Mouse (Mus musculus) cerebellum, adult 11 months (tissue): Measurements from ENCODE around the gene Asb17.
"Not testable (repeated sequence)": the region's sequence is repeated elsewhere in the genome, so short reads cannot be mapped to it uniquely, and the experiment has no call there.

Source experiments
- DNase-seq: peaks from one replicate; pipeline ENCODE4 v3.0.0; 2022

The Asb17 gene

DNA sequence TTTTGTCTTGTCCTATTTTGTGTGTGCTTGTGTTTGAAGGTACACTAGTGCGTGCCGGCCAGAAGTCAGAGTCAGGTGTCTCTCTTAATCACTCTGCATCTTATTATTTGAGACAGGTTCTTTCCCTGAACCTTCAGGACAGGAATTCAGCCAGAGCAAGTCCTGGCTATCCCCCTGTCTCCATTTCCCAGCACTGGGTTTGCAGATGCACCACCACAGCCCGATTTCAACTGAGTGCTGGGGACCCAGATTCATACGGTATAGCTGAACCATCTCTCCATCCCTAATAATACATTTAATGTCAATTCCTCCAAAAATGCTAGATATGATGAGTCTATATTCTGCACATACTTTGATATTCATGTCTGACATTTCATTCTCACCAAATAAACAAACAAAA lies 9.9 kb upstream of the Asb17 start:
- DNase-seq = no peak

DNA sequence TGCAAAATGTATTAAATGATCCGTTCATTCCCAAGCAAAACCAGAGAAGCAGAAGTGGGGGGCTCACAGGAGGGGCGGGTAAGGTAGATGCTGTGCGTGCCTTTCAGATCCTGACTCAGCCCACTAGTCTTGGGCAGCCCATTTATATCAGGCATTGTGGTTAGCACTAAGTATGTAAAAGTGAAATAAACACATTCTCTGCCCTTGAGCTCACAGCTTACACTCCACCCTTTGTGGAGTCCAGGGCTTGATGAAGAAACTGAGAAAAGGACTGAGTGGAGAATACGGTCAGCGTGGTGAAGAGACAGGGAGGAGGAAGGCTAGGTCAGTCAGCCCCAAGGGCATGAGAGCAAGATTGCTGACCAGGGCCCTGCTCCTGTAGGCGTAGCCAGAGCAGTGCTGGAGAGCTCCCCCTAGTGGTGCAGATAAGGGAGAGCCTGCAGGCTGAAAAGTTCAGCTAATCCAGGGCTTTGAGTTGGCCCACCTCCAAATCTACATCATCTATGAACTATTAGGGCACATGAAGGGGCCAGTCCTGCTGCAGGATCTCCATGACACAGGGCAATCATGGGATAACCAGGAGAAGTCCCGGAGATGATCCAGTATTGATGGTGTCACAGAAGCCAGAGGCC lies 8.4 kb upstream of the Asb17 start:
- DNase-seq = peak; percentile 52

- no peak for DNase-seq
Observed at GRCm38 (mm10) chr3:153836316-153836715, 7.7 kb upstream of the Asb17 start.

GRCm38 (mm10) chr3:153837593-153837992 lies 6.4 kb upstream of the Asb17 start:
- DNase-seq = no peak

- no peak for DNase-seq
Observed at GRCm38 (mm10) chr3:153844757-153845156, 748 bp downstream of the Asb17 start.

DNA sequence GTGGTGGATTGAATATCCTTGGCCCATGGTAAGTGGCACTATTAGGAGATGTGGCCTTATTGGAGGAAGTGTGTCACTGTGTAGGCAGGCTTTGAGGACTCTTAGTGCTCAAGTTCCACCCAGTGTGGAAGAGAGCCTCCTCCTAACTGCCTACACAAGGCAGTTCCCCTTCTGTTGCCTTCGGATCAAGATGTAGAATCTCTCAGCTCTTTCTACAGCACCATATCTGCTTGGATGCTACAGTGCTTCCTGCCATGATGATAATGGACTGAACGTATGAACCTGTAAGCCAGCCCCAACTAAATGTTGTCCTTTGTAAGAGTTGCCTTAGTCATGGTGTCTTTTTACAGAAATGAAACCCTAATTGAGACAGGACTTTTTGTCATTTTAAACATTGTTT lies 1.5 kb downstream of the Asb17 start:
- DNase-seq = no peak

DNA sequence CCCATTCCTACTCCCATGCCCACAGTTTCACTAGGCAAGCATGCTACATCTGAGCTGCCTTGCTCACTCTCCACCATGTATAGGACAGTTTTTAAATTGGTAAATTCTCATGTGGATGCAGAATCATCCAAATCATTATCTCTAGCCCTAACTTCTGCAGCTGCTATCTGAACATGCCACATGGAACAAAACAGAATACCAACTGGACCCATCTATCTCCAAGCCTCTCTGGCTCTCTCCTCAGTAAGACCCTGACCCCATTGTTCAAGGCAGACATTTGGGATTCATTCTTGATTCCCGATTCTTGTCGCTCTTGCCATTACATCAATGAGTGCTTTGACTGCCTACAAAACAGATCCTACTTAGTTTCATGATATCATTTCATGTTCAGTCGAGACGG lies 2.1 kb downstream of the Asb17 start:
- DNase-seq = no peak

- DNase-seq = no peak
Observed at GRCm38 (mm10) chr3:153847207-153847733, 3.3 kb downstream of the Asb17 start.

DNA sequence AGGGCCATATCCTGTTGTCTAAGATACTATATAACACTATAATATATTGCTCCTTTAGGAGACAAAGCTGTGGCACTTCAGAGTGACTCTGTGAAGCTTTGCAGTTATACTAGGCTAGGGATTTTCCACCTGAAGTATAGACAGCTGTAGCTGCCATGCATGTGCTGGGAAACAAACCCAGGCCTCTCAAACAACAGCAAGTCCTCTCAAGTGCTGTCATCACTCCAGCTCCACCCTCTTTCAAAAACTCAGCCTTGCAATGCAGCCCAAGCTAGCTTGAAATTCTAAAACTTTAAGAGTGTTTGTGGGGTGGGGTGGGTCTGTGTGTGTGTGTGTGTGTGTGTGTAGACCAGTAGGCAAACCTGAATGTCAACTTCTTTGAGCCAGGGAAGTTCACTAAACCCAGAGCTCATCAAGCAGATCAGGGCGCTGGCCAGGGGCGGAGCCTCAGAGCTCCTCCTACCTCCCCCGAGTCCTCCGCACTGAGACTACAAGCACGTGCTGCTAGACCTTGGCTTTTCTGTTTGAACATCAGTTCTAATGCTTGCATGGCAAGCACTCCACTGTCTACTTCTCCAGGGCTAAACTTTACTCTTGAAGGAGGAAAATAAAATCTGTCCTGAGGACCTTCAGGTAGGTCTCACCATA lies 5.5 kb downstream of the Asb17 start:
- no peak for DNase-seq

DNA sequence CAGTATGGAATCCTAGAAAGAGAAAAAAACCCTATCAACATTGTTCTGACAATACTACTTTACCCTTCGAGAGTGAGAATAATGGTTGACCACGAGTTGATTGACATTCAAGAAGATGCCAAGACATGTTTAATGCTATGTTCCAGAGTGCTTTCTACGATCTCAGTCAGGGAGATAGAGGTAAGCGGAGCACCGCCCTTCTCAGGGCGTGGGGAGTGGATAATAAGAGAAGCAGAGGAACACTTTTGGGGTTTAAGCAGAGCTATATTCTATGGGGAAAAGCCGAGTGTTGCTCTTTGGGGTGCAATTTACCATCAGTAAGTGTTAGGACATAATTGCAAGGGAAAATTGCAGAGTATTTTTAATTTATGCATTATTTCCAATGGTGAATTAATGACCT lies 6.8 kb downstream of the Asb17 start:
- no peak for DNase-seq

GRCm38 (mm10) chr3:153852266-153852665 lies 8.3 kb downstream of the Asb17 start:
- DNase-seq = no peak

- DNase-seq = no peak
Observed at GRCm38 (mm10) chr3:153858350-153859001, 14.5 kb downstream of the Asb17 start.

GRCm38 (mm10) chr3:153860392-153860791 lies 16.4 kb downstream of the Asb17 start:
- not testable (repeated sequence) for DNase-seq

DNA sequence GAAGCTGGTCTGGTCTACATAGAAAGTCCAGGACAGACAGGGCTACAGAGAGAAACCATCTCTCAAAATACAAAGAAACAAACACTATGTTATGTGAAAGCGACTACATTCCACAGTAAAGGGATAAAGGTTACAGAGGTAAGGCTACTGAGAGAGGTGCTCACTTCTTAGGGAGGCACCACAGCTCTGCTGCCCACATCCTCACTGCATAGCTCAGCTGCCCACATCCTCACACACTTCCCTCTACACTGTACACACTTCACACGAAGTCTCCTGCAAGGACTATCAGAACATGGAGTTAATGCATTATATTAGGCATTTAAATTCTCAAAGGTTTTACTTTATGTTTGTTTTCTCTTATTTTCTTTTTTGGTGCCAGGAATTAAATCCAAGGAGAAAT lies 19.8 kb downstream of the Asb17 start:
- DNase-seq = no peak

GRCm38 (mm10) chr3:153864636-153865429 lies 20.8 kb downstream of the Asb17 start:
- no peak for DNase-seq

DNA sequence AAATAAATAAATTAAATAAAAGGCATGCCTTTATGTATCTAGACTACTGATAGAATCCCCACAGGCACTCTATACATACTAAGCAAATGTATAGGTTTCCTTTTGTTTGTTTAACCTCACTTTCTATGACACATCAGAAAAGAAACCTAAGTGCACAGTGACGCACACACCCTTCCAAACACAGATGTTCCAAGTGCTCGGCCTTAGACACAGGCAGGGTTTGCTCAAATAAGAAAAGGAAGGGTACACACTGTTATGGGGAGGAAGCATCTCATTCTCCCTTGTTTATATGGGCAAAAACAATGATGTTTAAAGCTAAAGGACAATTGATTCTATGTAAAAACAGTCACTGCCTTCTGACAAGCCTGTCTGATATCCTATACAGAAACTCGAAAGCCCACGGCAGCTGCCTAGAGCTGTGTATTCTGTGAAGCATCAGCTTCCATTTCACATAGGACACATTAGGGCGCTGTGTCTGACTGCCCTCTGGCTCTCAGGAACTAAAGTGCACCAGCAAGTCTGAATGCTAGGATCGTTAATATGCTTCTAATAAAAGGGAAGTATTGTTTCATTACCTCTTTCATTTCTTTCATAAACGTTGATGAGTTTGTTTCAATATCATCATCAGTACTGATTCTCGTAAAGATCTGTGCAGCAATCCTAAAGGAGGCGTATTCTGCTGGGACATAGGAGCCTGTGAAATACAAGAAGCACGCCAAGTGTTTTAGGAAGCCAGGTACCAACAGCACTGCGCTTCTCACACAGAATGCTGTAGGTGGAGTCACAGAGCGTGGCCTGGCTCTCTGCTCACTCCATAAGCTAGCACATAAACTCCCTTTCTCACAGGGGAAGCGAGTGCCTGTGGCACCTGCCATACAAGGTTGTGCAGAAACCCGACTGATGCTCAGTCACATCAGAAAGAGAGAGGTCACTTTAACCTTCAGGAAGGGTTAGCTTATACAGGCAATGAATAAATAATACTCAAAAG lies 23.4 kb downstream of the Asb17 start:
- no peak for DNase-seq

- no peak for DNase-seq
Observed at GRCm38 (mm10) chr3:153871396-153871795, 27.4 kb downstream of the Asb17 start.

DNA sequence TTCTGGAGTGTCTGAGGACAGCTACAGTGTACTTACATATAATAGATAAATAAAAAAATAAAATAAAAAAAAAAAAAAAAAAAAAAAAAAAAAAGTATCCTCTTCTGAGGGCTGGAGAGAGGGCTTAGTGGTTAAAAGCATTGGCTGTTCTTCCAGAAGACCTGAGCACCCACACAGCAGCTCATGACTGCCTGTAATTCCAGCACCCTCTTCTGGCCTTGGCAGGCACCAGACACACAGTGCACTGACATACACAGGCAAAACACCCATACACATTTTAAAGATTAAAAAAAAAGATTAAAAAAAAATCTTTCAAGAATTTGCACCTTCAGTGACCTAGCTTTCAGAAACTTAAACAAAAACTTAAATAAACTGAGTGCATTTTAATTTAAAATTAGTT lies 42.3 kb downstream of the Asb17 start:
- no peak for DNase-seq

- DNase-seq = no peak
Observed at GRCm38 (mm10) chr3:153888141-153888540, 44.1 kb downstream of the Asb17 start.

GRCm38 (mm10) chr3:153889188-153889781 lies 45.3 kb downstream of the Asb17 start:
- DNase-seq = no peak

- DNase-seq = no peak
Observed at GRCm38 (mm10) chr3:153895454-153895853, 51.4 kb downstream of the Asb17 start.

DNA sequence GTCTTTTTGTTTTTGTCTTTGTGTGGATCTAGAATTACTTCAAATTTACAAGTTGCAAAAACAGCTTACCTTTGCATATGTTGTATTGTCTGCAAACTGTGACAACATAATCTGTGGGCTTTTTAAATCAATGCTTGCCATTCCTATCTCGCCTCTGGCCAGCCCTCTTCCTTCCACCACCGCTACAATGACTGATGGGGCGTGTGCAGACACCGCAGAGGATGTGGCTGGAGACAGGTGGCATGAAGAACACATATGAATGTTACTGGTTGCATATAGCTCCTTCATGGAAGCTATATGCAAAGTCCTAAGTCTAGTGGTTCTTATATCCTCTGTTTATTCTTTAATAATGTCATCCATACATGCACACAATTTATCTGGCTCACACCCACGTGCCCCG lies 53.2 kb downstream of the Asb17 start:
- no peak for DNase-seq
